Mouse (Mus musculus) olfactory bulb, adult 2 months (tissue): ENCODE measurements around the gene Smg6. TPM values are rescaled to one million over a fixed set of nuclear protein-coding genes. Genes with fewer than 3 reads are reported as not detected.

Experiments
- H3K27ac ChIP-seq: fragments of 200-500 bp; 2 replicates; pipeline ENCODE4 v1.5.1; 2012; ENCODE audit warnings: low read depth, low read length; ENCODE audit not compliant: insufficient read depth
- H3K4me1 ChIP-seq: fragments of 200-500 bp; 2 replicates; pipeline ENCODE4 v1.6.1; 2012; ENCODE audit warnings: low read length; ENCODE audit not compliant: control insufficient read depth, insufficient read depth
- H3K4me3 ChIP-seq: fragments of 200-500 bp; 2 replicates; pipeline ENCODE4 v1.5.1; 2012; ENCODE audit warnings: mild to moderate bottlenecking, low read depth, low read length, moderate library complexity; ENCODE audit not compliant: insufficient read depth
- CTCF ChIP-seq: fragments of 200-500 bp; IDR thresholded peaks from 2 replicates; pipeline ENCODE4 v1.5.1; 2012; ENCODE audit warnings: low read depth, mild to moderate bottlenecking, low read length, moderate library complexity; ENCODE audit not compliant: insufficient read depth
- POLR2A ChIP-seq: fragments of 200-500 bp; IDR thresholded peaks from 2 replicates; pipeline ENCODE4 v1.6.1; 2012; ENCODE audit warnings: mild to moderate bottlenecking, low read depth, low read length, moderate library complexity; ENCODE audit not compliant: insufficient read depth
- WGBS: fragments of 180-500 bp; shearing (Covaris S2); methylation state at CpG from one replicate; pipeline ENCODE4 v1.1.7; 2018; 5-methylcytosine and 5-hydroxymethylcytosine counted together
- polyA plus RNA-seq: library from polyadenylated mRNA; stranded (reverse); fragments of >200 nt; gene quantifications from 2 replicates; pipeline ENCODE4 v1.2.4, GENCODE M21; 2012; ENCODE audit warnings: low replicate concordance; ENCODE audit not compliant: missing spikeins, insufficient read depth, insufficient read length

Smg6 gene
- polyA plus RNA-seq, 1 experiment = 86.4 TPM

DNA sequence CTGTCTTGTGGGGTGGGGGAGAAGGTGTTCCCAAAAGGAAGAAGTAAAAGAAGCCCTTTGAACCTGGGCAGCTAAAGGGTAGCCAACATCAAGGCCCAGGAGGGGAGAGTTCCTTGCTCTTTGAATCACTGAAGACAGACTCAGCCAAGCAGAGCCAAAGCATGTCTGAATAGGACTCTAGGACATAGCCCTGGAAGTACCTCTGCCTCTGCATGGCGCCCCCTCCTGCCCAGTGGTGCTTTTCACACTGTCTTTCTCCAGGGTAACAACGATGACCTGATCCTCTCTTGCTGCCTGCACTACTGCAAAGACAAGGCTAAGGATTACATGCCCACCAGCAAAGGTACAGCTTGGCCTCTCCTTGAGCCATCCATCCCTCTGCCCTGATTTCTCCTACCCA, 233.9 kb downstream of the Smg6 start:
- TF ChIP-seq CTCF (no peak), POLR2A (no peak)
- H3K27ac ChIP-seq = no peak overlapping the region
- H3K4me3 ChIP-seq = no peak overlapping the region
- H3K4me1 ChIP-seq = peaks cover 8% of the 10 kb centered on the region
- 75% methylated on average over 2 of the region's 2 CpGs for WGBS

- 83% methylated on average over 7 of the region's 7 CpGs for WGBS
- no peak for TF ChIP-seq CTCF
- H3K4me3 ChIP-seq = no peak overlapping the region
- H3K4me1 ChIP-seq = peaks cover 11% of the 10 kb centered on the region
- no peak overlapping the region for H3K27ac ChIP-seq
These were observed 235.3 kb downstream of the Smg6 start for GRCm38 (mm10) chr11:75160954-75161353.

GRCm38 (mm10) chr11:75161417-75162008, 235.9 kb downstream of the Smg6 start:
- Histone ChIP-seq H3K4me1 (peaks cover 10% of the 10 kb centered on the region), H3K4me3 (no peak overlapping the region), H3K27ac (no peak overlapping the region)
- no peak for TF ChIP-seq CTCF
- no peak for TF ChIP-seq POLR2A
- 77% methylated on average over 4 of the region's 4 CpGs for WGBS

DNA sequence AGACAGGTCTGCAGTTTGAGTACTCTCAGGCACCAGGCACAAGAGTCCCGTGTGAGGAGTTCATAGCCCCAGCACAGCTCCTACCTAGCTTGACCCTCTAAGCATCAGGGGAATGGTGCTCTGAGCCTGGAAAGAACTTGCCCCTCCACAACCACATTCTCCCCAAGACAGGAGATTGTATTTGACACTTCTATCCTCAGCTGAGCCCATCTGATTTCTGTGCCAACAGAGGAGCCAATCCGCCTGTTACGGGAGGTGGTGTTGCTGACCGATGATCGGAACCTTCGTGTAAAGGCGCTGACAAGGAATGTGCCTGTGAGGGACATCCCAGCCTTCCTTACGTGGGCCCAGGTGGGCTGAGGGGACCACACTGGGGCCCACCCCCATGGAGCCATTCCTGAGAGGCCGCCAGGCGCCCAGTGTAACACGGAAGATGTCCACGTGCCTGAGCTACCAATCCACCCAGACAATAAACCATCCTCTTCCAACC, 237.0 kb downstream of the Smg6 start:
- no peak overlapping the region for H3K27ac ChIP-seq
- peaks cover 15% of the 10 kb centered on the region for H3K4me1 ChIP-seq
- no peak for TF ChIP-seq POLR2A
- no peak for TF ChIP-seq CTCF
- WGBS = 87% methylated on average over 12 of the region's 12 CpGs
- no peak overlapping the region for H3K4me3 ChIP-seq

- no peak overlapping the region for H3K4me3 ChIP-seq
These were observed 237.8 kb downstream of the Smg6 start for GRCm38 (mm10) chr11:75163379-75163778.

GRCm38 (mm10) chr11:75164051-75164450, 238.4 kb downstream of the Smg6 start:
- Histone ChIP-seq H3K4me1 (peaks cover 20% of the 10 kb centered on the region), H3K27ac (no peak overlapping the region), H3K4me3 (no peak overlapping the region)
- TF ChIP-seq CTCF = no peak
- TF ChIP-seq POLR2A = no peak
- 78% methylated on average over 2 of the region's 2 CpGs for WGBS

More at GRCm38 (mm10) chr11:75163379-75163778, 237.8 kb downstream of the Smg6 start:
- peaks cover 15% of the 10 kb centered on the region for H3K4me1 ChIP-seq
- H3K27ac ChIP-seq = no peak overlapping the region
- 85% methylated on average over 6 of the region's 6 CpGs for WGBS
- TF ChIP-seq CTCF = no peak
- TF ChIP-seq POLR2A = no peak

GRCm38 (mm10) chr11:75164750-75165149, 239.1 kb downstream of the Smg6 start:
- no peak overlapping the region for H3K27ac ChIP-seq
- H3K4me1 ChIP-seq = peaks cover 25% of the 10 kb centered on the region
- 44% methylated on average over 15 of the region's 15 CpGs for WGBS
- TF ChIP-seq POLR2A (no peak), CTCF (no peak)
- H3K4me3 ChIP-seq = no peak overlapping the region

- Histone ChIP-seq H3K27ac (no peak overlapping the region), H3K4me3 (peak overlapping the region; percentile 14), H3K4me1 (peaks cover 32% of the 10 kb centered on the region)
- TF ChIP-seq CTCF (peak; percentile 75), POLR2A (no peak)
- WGBS = 14% methylated on average over 54 of the region's 54 CpGs
These were observed 240.0 kb downstream of the Smg6 start for GRCm38 (mm10) chr11:75165441-75166192.

DNA sequence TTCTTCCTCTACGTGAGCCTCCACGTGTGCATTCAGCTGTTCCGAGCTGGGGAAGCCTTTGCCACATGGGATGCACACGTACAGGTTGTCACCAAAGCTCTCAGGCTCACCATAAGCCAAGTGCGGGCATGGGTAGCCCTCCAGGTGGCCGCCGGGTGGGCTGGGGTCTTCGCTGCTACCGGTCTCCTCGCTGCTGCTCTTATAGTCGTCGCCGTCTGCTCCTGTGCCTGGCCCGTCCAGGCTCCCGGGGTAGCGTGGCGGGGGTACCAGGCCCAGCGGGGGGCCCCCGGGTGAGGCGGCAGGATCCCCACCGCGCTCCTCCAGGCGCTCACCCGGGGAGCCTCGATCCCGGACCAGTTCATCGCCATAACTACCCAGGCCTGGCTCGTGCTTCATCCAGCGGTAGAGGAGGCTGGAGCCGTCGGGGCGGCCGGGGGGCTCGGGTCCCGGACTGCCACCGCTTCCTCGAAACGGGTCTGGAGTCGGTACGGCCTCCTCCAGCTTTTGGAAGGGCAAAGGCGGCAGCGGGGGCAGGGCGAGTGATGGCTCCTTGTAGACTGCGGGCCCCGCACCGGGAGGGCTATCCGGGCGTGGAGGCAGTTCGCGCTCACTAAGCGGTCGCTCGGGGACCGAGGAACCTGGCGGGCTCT, 240.7 kb downstream of the Smg6 start:
- TF ChIP-seq CTCF = no peak
- no peak for TF ChIP-seq POLR2A
- Histone ChIP-seq H3K4me3 (0 out of 2 replicates have a peak overlapping the region, but pooled peaks have one; percentile 2), H3K4me1 (peaks cover 35% of the 10 kb centered on the region), H3K27ac (no peak overlapping the region)
- 28% methylated on average over 55 of the region's 55 CpGs for WGBS
